Mouse (Mus musculus): ENCODE data around the gene Tex38. TPM values are rescaled to one million over a fixed set of nuclear protein-coding genes. Genes with fewer than 3 reads are reported as not detected.

Tex38 gene
- total and polyA plus RNA-seq, 2 experiments from 2014 or later, result 0.74 TPM; not detected in 1

GRCm38 (mm10) chr4:115754101-115754500 lies 26.7 kb downstream of the Tex38 start:
- Histone ChIP-seq H3K27ac (no peak overlapping the region), H3K9me3 (ENCODE audit: low read length) (no peaks in the 10 kb centered on the region), H3K4me2 (ENCODE audit: low read depth, low read length) (no peak overlapping the region), H3K36me3 (ENCODE audit: insufficient read depth, low read length) (peaks cover 24% of the 10 kb centered on the region), H3K4me3 (ENCODE audit: low read length) (no peak overlapping the region), H3K9ac (replicated peaks; ENCODE audit: low read length) (no peak overlapping the region), H3K4me1 (ENCODE audit: insufficient read depth, low read length) (no peaks in the 10 kb centered on the region), H3K27me3 (ENCODE audit: insufficient read depth, low read length) (no peaks in the 10 kb centered on the region)
- TF ChIP-seq CTCF (IDR thresholded peaks at IDR 0.05; ENCODE audit: low read depth), result no peak
- ATAC-seq, result no peak
- no peak for DNase-seq (ENCODE audit: low spot score)
- 89% methylated on average over 3 of the region's 3 CpGs for WGBS

DNA sequence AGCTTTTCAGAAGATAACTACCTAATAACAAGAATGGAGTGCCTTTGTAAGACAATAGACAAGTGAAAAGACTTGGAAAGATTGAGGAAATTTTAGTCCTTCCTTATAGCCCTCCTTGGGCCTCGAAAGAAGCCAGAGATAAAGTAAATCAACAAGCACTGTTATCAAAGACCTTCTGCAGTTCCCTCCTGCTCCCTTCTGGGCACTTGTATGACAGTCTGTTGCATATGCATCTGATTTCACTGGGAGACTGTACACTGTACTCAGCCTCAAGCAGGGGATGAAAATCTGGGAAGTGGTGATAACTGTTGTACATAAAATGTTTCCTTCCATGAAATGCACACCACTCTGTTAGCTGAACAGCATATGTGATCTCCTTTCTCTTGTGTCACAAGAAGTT lies 31.5 kb downstream of the Tex38 start:
- no peak for ATAC-seq
- Histone ChIP-seq H3K9me3 (ENCODE audit: low read length) (no peaks in the 10 kb centered on the region), H3K36me3 (ENCODE audit: insufficient read depth, low read length) (peaks cover 32% of the 10 kb centered on the region), H3K4me1 (ENCODE audit: insufficient read depth, low read length) (no peaks in the 10 kb centered on the region), H3K27me3 (ENCODE audit: insufficient read depth, low read length) (no peaks in the 10 kb centered on the region), H3K27ac (no peak overlapping the region), H3K4me3 (ENCODE audit: low read length) (no peak overlapping the region), H3K4me2 (ENCODE audit: low read depth, low read length) (no peak overlapping the region), H3K9ac (replicated peaks; ENCODE audit: low read length) (no peak overlapping the region)
- TF ChIP-seq CTCF (IDR thresholded peaks at IDR 0.05; ENCODE audit: low read depth), result no peak
- DNase-seq (ENCODE audit: low spot score), result no peak
- WGBS, result 86% methylated on average over 1 of the region's 1 CpGs

GRCm38 (mm10) chr4:115748181-115748580 lies 32.6 kb downstream of the Tex38 start:
- no peaks in the 10 kb centered on the region for H3K27me3 ChIP-seq (ENCODE audit: insufficient read depth, low read length)
- no peak overlapping the region for H3K4me2 ChIP-seq (ENCODE audit: low read depth, low read length)
- DNase-seq (ENCODE audit: low spot score) (no peak), ATAC-seq (no peak)
- peaks cover 34% of the 10 kb centered on the region for H3K36me3 ChIP-seq (ENCODE audit: insufficient read depth, low read length)
- no peaks in the 10 kb centered on the region for H3K9me3 ChIP-seq (ENCODE audit: low read length)
- TF ChIP-seq CTCF (IDR thresholded peaks at IDR 0.05; ENCODE audit: low read depth), result no peak
- no peak overlapping the region for H3K27ac ChIP-seq
- H3K4me3 ChIP-seq (ENCODE audit: low read length), result no peak overlapping the region
- H3K9ac ChIP-seq (replicated peaks; ENCODE audit: low read length), result no peak overlapping the region
- WGBS, result 74% methylated on average over 1 of the region's 1 CpGs
- H3K4me1 ChIP-seq (ENCODE audit: insufficient read depth, low read length), result no peaks in the 10 kb centered on the region

GRCm38 (mm10) chr4:115743096-115743495 lies 37.7 kb downstream of the Tex38 start:
- ATAC-seq (no peak), DNase-seq (ENCODE audit: low spot score) (no peak)
- Histone ChIP-seq H3K4me3 (ENCODE audit: low read length) (no peak overlapping the region), H3K9me3 (ENCODE audit: low read length) (no peaks in the 10 kb centered on the region), H3K27me3 (ENCODE audit: insufficient read depth, low read length) (no peaks in the 10 kb centered on the region), H3K27ac (no peak overlapping the region), H3K9ac (replicated peaks; ENCODE audit: low read length) (no peak overlapping the region), H3K36me3 (ENCODE audit: insufficient read depth, low read length) (peaks cover 19% of the 10 kb centered on the region), H3K4me1 (ENCODE audit: insufficient read depth, low read length) (no peaks in the 10 kb centered on the region; the same call in 1 of the 2 replicates), H3K4me2 (ENCODE audit: low read depth, low read length) (no peak overlapping the region)
- no peak for TF ChIP-seq CTCF (IDR thresholded peaks at IDR 0.05; ENCODE audit: low read depth)
- WGBS, result 90% methylated on average over 4 of the region's 4 CpGs

DNA sequence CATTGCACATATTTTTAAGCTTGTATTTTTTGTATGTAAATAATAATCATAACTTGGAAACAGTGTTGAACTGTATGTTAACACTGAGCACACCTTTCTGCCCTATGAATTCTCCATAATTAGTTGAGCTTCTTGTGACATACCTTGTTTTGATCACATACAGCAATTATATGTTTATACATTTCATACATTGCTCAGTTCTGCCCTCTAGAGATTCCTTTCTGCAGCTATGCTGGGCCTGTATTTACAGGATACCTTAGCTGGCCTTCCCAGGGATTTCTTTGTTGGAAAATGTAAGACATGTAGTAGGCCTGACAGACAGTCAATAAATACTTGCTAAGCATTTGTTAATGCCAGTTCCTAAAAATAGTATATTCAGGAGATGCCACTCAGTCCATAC lies 38.2 kb downstream of the Tex38 start:
- ATAC-seq, result no peak
- no peak for DNase-seq (ENCODE audit: low spot score)
- Histone ChIP-seq H3K27ac (no peak overlapping the region), H3K4me1 (ENCODE audit: insufficient read depth, low read length) (no peaks in the 10 kb centered on the region; the same call in 1 of the 2 replicates), H3K4me3 (ENCODE audit: low read length) (no peak overlapping the region), H3K9ac (replicated peaks; ENCODE audit: low read length) (no peak overlapping the region), H3K9me3 (ENCODE audit: low read length) (no peaks in the 10 kb centered on the region), H3K4me2 (ENCODE audit: low read depth, low read length) (no peak overlapping the region), H3K27me3 (ENCODE audit: insufficient read depth, low read length) (no peaks in the 10 kb centered on the region), H3K36me3 (ENCODE audit: insufficient read depth, low read length) (peaks cover 17% of the 10 kb centered on the region)
- TF ChIP-seq CTCF (IDR thresholded peaks at IDR 0.05; ENCODE audit: low read depth), result no peak; the same call in 1 of the 2 replicates

DNA sequence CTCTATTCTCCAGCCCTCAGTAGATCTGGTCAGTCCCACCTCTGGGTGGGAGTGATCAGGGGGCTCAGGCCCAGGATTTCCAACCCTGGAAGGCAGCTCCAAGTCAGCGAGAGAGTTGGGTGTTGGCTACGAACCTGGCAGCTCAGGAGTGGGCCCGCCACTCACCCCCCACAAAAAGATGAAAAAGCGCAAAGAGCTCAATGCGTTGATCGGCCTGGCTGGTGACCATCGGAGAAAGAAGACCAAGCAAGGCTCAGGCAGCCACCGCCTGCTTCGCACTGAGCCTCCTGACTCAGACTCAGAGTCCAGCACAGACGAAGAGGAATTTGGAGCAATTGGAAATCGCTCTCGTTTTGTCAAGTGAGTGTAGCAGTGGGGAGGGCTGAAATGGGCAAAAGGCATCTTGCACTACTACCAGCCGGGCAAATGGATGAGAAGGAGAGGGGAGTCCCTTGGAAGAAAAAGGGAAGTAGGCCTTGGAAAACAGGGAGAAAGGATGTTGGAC lies 42.3 kb downstream of the Tex38 start:
- Histone ChIP-seq H3K9ac (replicated peaks; ENCODE audit: low read length) (peak overlapping the region; percentile 77), H3K4me2 (ENCODE audit: low read depth, low read length) (peak overlapping the region; percentile 61), H3K36me3 (ENCODE audit: insufficient read depth, low read length) (peaks cover 7% of the 10 kb centered on the region), H3K27ac (no peak overlapping the region), H3K27me3 (ENCODE audit: insufficient read depth, low read length) (no peaks in the 10 kb centered on the region), H3K4me3 (ENCODE audit: low read length) (peak overlapping the region; percentile 76), H3K9me3 (ENCODE audit: low read length) (no peaks in the 10 kb centered on the region), H3K4me1 (ENCODE audit: insufficient read depth, low read length) (no peaks in the 10 kb centered on the region; the same call in 1 of the 2 replicates)
- TF ChIP-seq CTCF (IDR thresholded peaks at IDR 0.05; ENCODE audit: low read depth), result no peak
- no peak for DNase-seq (ENCODE audit: low spot score)
- no peak for ATAC-seq
- WGBS, result 51% methylated on average over 13 of the region's 13 CpGs

GRCm38 (mm10) chr4:115737551-115738041 lies 43.2 kb downstream of the Tex38 start, which contains the start of gene Efcab14:
Efcab14 (plus strand) TSS chr4:115737744.
- Histone ChIP-seq H3K36me3 (ENCODE audit: insufficient read depth, low read length) (peaks cover 6% of the 10 kb centered on the region), H3K27me3 (ENCODE audit: insufficient read depth, low read length) (no peaks in the 10 kb centered on the region), H3K4me2 (ENCODE audit: low read depth, low read length) (peak within 1 kb of the TSS; percentile 61), H3K4me3 (ENCODE audit: low read length) (peak within 1 kb of the TSS; percentile 76), H3K9ac (replicated peaks; ENCODE audit: low read length) (peak within 1 kb of the TSS; percentile 77), H3K4me1 (ENCODE audit: insufficient read depth, low read length) (no peaks in the 10 kb centered on the region; the same call in 1 of the 2 replicates), H3K27ac (peak within 1 kb of the TSS; percentile 77), H3K9me3 (ENCODE audit: low read length) (no peaks in the 10 kb centered on the region)
- ATAC-seq (peak; percentile 99), DNase-seq (ENCODE audit: low spot score) (peak; percentile 99)
- WGBS, result under 1% methylated on average over 42 of the region's 45 CpGs
- peak; percentile 62 for TF ChIP-seq CTCF (IDR thresholded peaks at IDR 0.05; ENCODE audit: low read depth)

Measured in hindbrain, postnatal 0 days (tissue).